Mouse (Mus musculus) brain, embryonic 14.5 days (tissue): Measurements from ENCODE around the gene Oard1. TPM values are rescaled to one million over a fixed set of nuclear protein-coding genes. Genes with fewer than 3 reads are reported as not detected.

Source experiments
- DNase-seq: peaks from one replicate; pipeline ENCODE4 v3.0.0-alpha.2; 2011; ENCODE audit warnings: low read depth
- CTCF ChIP-seq: fragments of 200-500 bp; IDR thresholded peaks from 2 replicates; pipeline ENCODE4 v1.5.1; 2012; ENCODE audit warnings: inconsistent platforms, mild to moderate bottlenecking, moderate library complexity, borderline replicate concordance; ENCODE audit not compliant: insufficient read depth, insufficient read length; ENCODE audit errors: extremely low read depth
- POLR2A ChIP-seq: fragments of 200-500 bp; IDR thresholded peaks from 2 replicates; pipeline ENCODE4 v1.6.1; 2012; ENCODE audit warnings: mild to moderate bottlenecking, inconsistent platforms, borderline replicate concordance; ENCODE audit not compliant: poor library complexity, insufficient read depth, insufficient read length, severe bottlenecking; ENCODE audit errors: extremely low read depth
- polyA plus RNA-seq: library from polyadenylated mRNA; depleted of rRNA; stranded (reverse); fragments of >200 nt; gene quantifications from 2 replicates; pipeline ENCODE4 v1.2.3, GENCODE M21; 2012

Gene Oard1
- polyA plus RNA-seq, 1 experiment = 24.1 TPM

DNA sequence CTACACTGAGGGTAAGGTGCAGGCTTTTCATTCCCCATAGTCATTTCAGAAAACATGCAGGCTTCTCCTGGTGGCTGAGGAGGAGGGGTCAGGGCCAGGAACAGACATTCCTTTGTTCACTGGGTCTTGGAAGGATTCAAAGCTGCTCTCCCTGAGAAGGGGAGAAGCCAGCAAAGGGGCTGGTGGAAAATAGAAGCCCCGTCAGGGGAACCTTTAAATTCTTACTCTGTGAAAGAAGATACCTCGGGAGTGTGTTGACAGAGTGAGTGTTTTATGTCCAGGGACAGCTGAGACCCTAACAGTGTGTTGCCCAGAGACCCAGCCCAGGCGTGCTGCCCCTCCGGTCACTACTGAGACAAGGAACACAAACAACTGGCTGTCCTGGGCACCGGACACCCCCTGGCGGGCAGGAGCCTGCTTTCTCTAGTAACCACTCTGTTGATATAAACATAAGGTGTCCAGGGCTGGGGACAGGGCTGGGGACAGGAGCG lies 27.7 kb downstream of the Oard1 start:
- peak; percentile 58 for DNase-seq
- TF ChIP-seq CTCF (0 out of 2 replicates have a peak, but pooled peaks have one; percentile 1), POLR2A (no peak)

DNA sequence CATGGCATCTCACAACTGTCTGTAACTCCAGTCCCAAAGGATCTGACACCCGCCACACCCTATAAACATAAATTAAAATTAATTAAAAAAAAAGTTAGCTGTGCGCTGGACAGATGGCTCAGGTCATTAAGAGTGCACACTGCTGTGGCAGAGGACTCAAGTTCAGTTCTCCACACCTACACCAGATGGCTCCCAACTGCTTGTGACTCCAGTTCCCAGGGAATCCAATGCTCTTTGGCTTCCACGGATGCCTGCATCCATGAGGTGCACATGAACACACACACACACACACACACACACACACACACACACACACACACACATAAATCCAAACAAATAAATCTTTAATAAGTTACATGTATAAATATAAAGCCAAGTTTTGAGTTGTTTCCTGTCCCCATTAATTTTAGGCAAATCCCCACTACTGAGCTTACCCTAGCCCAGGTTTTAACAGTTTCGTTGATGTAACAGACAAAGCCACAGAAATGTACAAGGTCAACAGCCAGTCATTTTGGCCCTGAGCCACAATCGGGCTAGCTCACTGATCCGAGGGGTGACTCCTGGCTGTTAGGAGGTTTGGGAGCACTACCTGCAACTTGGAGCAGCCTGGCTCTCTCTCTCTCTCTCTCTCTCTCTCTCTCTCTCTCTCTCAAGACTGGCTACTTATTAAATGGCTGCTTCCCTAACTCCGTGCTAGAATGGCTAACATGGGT lies 33.1 kb downstream of the Oard1 start:
- TF ChIP-seq POLR2A (no peak), CTCF (peak; percentile 16; the same call in 1 of the 2 replicates)
- DNase-seq = peak; percentile 55

DNA sequence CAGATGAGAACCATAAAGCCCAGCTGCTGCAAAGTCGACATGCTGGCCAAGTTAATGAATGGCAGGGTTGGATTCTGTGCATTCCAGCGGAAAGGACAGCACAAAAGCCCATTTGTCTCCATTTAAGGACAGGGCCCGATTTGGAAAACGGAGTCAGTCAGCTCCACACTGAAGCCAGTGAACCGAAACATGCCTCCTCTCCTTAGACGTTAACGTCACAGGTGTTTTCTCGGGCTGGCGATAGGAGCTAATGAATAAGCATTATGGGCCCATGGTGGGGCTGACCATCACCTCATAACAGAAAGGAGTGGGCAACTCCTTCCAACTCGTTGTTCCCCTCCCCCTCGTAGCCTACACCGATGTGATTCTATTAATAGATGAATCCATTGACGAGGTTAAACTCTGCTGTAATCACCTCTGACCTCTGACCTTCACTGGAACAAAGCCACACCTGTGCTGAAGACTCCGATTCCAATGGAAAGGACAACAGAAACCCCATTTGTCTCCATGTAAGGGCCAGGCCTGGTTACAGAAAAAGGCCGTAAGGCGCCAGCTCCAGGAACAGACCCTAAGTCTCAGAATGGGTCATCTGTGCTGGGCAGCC lies 33.8 kb downstream of the Oard1 start:
- no peak for DNase-seq
- TF ChIP-seq POLR2A = no peak
- no peak for TF ChIP-seq CTCF

DNA sequence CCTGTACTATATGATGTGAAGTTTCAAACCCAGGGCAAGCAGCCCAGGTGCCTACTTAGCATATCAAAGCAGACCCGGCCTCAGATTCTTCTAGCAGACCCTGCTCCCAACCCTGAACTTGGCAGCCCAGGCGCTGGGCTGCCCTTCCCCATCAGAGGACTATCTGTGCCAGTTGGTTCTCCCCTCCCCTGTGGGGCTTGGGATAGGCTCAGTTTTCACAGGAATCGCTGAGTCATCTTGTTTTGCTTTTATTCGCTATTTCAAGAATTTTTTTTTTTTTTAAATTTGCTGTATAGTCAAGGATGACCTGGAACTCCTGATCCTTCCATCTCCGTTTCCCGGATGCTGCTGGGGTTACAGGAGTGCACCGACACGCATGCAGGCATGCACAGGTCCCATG lies 37.9 kb downstream of the Oard1 start:
- no peak for DNase-seq

DNA sequence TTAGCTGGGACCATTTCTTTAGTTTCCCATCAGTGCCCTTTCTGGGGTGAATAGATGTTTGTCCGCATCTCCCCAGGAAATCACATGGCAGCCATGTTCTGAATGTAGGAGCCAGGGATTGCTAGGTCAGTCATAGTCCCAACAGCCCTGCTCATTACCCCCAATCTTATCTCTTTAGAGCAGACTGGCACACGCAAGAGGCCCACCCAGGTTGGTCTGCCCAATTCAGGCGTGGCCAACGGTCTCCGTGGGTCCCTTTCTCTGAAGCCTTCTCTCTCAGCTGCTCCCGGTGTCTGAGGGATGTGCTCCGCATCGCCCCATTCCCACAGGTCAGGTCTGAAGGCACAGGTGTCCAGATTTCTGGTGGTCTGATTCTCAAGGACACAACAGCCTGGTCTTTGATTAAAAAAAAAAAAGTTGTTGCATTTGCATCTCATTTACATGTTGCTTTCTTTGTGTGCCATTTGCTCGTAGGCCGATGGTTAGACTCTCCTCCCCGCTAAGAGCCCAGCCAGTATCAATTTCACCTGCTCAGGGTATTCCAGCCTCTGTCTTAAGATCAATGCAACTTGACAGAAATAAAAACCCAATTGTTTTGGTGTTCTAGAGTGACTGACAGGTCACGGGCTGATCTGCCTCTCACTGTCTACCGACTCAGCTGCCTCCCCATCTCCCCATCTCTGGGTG lies 41.0 kb downstream of the Oard1 start:
- DNase-seq = no peak
- no peak for TF ChIP-seq POLR2A
- no peak for TF ChIP-seq CTCF

More for the DNA sequence above, 37.9 kb downstream of the Oard1 start:
- no peak for TF ChIP-seq CTCF
- no peak for TF ChIP-seq POLR2A

DNA sequence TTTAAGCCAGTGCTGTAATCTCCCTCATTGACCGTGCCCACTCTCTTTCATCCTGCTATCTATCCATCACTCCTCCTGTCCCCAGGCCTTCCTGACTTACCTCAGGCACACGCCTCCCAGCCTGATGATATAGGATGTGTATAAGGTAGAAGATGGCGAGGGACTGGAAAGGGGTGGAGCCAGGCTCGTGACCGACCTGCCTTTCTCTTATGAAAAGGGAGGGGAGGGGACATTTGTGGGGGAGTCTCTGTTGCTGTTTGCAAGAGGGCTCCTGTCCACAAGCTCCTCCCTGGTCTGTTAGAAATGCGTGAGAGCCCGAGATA lies 41.5 kb downstream of the Oard1 start, which contains the start of gene Tspo2:
Tspo2 (minus strand) TSS at position 170 of the 323 bp plus-strand sequence.
- TF ChIP-seq POLR2A (no peak), CTCF (no peak)
- no peak for DNase-seq

DNA sequence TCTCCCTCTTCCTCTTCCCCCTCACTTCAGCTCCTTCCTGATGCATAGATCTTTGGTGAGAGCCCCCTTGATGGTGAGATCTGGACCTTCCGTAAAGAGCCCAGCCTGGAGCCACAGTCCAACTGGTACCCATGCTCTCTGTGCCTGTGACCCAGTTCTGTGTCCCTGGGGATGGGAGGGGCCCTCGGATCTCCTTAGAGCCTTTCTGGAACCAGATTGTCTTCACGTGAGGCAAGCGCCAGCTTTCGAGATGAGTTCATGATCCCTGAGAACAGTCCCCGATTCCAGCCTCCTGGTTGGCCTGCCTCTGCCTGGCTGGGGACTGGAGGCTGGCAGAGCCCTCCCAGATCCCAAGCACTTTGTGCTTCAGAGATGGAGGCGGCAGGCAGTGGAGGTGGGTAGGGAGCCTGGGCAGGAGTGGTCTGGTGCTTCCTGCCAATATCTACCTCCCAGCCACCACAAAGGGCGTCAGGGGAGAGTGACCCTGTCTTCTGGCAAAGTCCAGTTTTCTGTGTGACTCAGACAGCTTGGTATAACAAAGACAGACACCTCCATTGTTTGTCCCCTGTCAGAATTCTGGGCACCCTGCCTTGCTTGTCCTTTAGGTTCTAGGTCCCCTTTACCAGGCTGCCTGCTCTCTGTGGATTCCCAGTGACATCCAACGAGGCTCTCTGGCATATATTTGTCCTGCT lies 42.1 kb downstream of the Oard1 start:
- TF ChIP-seq POLR2A (no peak), CTCF (no peak)
- DNase-seq = peak; percentile 12

DNA sequence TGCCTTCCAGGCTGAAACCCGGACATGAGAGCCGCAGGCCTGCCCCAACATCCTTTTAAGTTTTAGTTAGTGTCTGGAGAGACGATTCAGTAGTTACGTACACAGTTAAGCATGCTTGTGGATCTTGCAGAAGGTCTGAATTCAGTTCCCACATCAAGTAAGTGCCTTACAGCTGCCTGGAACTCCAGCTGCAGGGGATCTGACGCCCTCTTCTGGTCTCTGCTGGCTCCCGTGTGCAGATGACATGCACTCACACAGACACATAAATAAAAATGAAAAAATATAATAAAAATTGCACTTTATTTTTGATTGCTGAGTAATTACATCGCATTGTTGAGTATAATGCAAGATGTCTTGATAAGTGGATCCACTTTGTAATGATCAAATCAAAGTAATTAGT lies 43.7 kb downstream of the Oard1 start:
- DNase-seq = no peak
- no peak for TF ChIP-seq POLR2A
- no peak for TF ChIP-seq CTCF

DNA sequence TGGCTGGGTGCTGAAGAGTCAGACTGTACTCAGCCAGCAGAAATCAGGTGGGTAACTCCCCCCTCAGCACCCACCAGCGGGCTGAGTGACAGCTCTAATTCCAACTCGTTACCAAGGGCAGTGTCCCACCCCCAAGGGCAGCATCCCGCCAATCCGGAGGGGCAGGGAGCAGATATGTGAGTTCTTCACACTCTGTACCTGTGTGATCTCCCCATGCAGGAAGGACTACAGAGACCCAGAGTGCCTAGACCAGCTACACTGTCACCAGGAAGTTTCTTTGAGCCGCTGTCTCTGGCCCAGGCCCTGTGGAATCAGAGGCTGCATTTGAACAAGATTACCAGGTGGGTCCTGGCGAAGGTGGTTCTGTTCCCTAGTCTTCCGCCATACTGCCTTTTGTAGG lies 44.4 kb downstream of the Oard1 start:
- TF ChIP-seq POLR2A (no peak), CTCF (no peak)
- no peak for DNase-seq

DNA sequence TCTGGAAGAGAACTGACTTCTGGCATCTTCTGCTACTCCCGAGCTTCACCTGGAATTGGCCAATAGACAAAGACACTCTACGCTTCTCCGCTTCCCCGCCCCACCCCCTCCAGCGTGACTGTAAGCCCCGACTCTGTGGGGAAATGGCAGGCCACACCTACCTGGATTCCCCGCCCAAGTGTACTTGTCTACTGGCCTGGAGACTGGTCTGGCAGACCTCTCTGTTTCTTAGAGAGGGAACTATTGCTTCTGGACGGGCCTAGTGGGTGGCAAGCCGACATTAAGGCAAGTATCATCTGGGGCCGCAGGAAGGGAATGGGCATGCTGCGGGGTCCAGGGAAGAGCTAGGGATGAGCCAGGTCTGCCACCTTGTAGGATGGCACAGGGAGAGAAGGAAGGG lies 44.9 kb downstream of the Oard1 start, which contains the start of gene Unc5cl:
Unc5cl (plus strand) TSS at position 214 of the 400 bp plus-strand sequence.
- TF ChIP-seq POLR2A = no peak
- TF ChIP-seq CTCF = no peak
- DNase-seq = no peak

DNA sequence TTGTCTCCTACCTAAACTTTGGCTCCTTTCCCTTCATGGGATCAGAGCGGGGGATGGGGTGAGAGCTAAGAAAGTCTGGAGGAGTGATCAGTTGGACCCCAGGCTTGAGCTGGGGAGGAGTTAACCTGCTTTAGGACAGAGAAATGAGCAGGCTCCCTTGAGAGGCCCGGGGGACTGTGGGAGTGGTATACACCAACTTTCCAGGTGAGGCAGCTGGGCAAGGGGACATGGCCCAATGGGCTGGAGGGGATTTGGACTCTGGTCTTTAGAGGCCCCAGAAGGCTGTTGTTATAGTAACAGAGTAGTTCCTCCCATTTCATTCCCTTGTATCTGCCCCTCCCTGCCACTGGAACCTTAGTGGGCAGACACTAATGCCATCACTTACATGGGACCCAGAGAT lies 46.1 kb downstream of the Oard1 start:
- no peak for DNase-seq
- no peak for TF ChIP-seq POLR2A
- TF ChIP-seq CTCF = no peak
